Mouse (Mus musculus): ENCODE data around the gene Zeb2. TPM values are rescaled to one million over a fixed set of nuclear protein-coding genes. Genes with fewer than 3 reads are reported as not detected.

Gene Zeb2
- polyA plus RNA-seq, 1 experiment, result 9.8 TPM

- peaks cover 46% of the 10 kb centered on the region for H3K79me3 ChIP-seq (ENCODE audit: low read depth)
- H3ac ChIP-seq (ENCODE audit: control insufficient read depth, insufficient read length, low read depth), result no peak overlapping the region
- H3K27me3 ChIP-seq (ENCODE audit: control insufficient read depth, insufficient read depth, insufficient read length), result no peaks in the 10 kb centered on the region
- peaks cover 98% of the 10 kb centered on the region for H3K79me2 ChIP-seq (ENCODE audit: control insufficient read depth, insufficient read depth)
- peaks cover 34% of the 10 kb centered on the region for H3K36me3 ChIP-seq (ENCODE audit: control insufficient read depth, insufficient read depth)
- TF ChIP-seq CEBPB (IDR thresholded peaks at IDR 0.05; ENCODE audit: low read depth), result no peak
- no peak overlapping the region for H3K4me3 ChIP-seq (ENCODE audit: insufficient read depth, poor library complexity, severe bottlenecking)
These were observed 28.6 kb downstream of the Zeb2 start for GRCm38 (mm10) chr2:45088435-45089250.

- Histone ChIP-seq H3K4me3 (ENCODE audit: insufficient read depth, poor library complexity, severe bottlenecking) (no peak overlapping the region), H3K36me3 (ENCODE audit: control insufficient read depth, insufficient read depth) (peaks cover 35% of the 10 kb centered on the region), H3K27me3 (ENCODE audit: control insufficient read depth, insufficient read depth, insufficient read length) (no peaks in the 10 kb centered on the region), H3K79me3 (ENCODE audit: low read depth) (peaks cover 47% of the 10 kb centered on the region), H3ac (ENCODE audit: control insufficient read depth, insufficient read length, low read depth) (no peak overlapping the region), H3K79me2 (ENCODE audit: control insufficient read depth, insufficient read depth) (peaks cover 98% of the 10 kb centered on the region)
- TF ChIP-seq MYOG (IDR thresholded peaks at IDR 0.05; ENCODE audit: control insufficient read depth, extremely low read depth, insufficient read length) (no peak), MAX (IDR thresholded peaks at IDR 0.05) (no peak)
These were observed 30.0 kb downstream of the Zeb2 start for GRCm38 (mm10) chr2:45087208-45087607.

GRCm38 (mm10) chr2:45085653-45086052 is 31.5 kb downstream of the Zeb2 start:
- Histone ChIP-seq H3ac (ENCODE audit: control insufficient read depth, insufficient read length, low read depth) (no peak overlapping the region), H3K36me3 (ENCODE audit: control insufficient read depth, insufficient read depth) (peaks cover 27% of the 10 kb centered on the region), H3K27me3 (ENCODE audit: control insufficient read depth, insufficient read depth, insufficient read length) (no peaks in the 10 kb centered on the region), H3K79me3 (ENCODE audit: low read depth) (peaks cover 56% of the 10 kb centered on the region), H3K79me2 (ENCODE audit: control insufficient read depth, insufficient read depth) (peaks cover 99% of the 10 kb centered on the region), H3K4me3 (ENCODE audit: insufficient read depth, poor library complexity, severe bottlenecking) (no peak overlapping the region)
- TF ChIP-seq CEBPB (IDR thresholded peaks at IDR 0.05; ENCODE audit: low read depth), result no peak
- TF ChIP-seq MAX (IDR thresholded peaks at IDR 0.05), result no peak
- no peak for TF ChIP-seq MYOD1 (IDR thresholded peaks at IDR 0.05; ENCODE audit: control insufficient read depth, insufficient read length, low read depth)
- TF ChIP-seq MYOG (IDR thresholded peaks at IDR 0.05; ENCODE audit: control insufficient read depth, extremely low read depth, insufficient read length), result no peak
- no peak for TF ChIP-seq FOSL1 (IDR thresholded peaks at IDR 0.05; ENCODE audit: insufficient read depth, low read length, poor library complexity, severe bottlenecking)
- TF ChIP-seq USF1 (IDR thresholded peaks at IDR 0.05; ENCODE audit: low read depth), result no peak
- no peak for TF ChIP-seq CTCF (IDR thresholded peaks at IDR 0.05; ENCODE audit: control insufficient read depth, insufficient read depth, insufficient read length)

- H3ac ChIP-seq (ENCODE audit: control insufficient read depth, insufficient read length, low read depth), result no peak overlapping the region
- peaks cover 99% of the 10 kb centered on the region for H3K79me2 ChIP-seq (ENCODE audit: control insufficient read depth, insufficient read depth)
- H3K4me3 ChIP-seq (ENCODE audit: insufficient read depth, poor library complexity, severe bottlenecking), result no peak overlapping the region
- peaks cover 42% of the 10 kb centered on the region for H3K79me3 ChIP-seq (ENCODE audit: low read depth)
- peaks cover 16% of the 10 kb centered on the region for H3K36me3 ChIP-seq (ENCODE audit: control insufficient read depth, insufficient read depth)
- TF ChIP-seq MAX (IDR thresholded peaks at IDR 0.05), result no peak
- no peaks in the 10 kb centered on the region for H3K27me3 ChIP-seq (ENCODE audit: control insufficient read depth, insufficient read depth, insufficient read length)
These were observed 34.2 kb downstream of the Zeb2 start for GRCm38 (mm10) chr2:45083042-45083441.

- Histone ChIP-seq H3K36me3 (ENCODE audit: control insufficient read depth, insufficient read depth) (peaks cover 24% of the 10 kb centered on the region), H3K27me3 (ENCODE audit: control insufficient read depth, insufficient read depth, insufficient read length) (no peaks in the 10 kb centered on the region), H3ac (ENCODE audit: control insufficient read depth, insufficient read length, low read depth) (no peak overlapping the region), H3K79me3 (ENCODE audit: low read depth) (peaks cover 39% of the 10 kb centered on the region), H3K4me3 (ENCODE audit: insufficient read depth, poor library complexity, severe bottlenecking) (no peak overlapping the region), H3K79me2 (ENCODE audit: control insufficient read depth, insufficient read depth) (peaks cover 99% of the 10 kb centered on the region)
- no peak for TF ChIP-seq CEBPB (IDR thresholded peaks at IDR 0.05; ENCODE audit: low read depth)
- no peak for TF ChIP-seq FOSL1 (IDR thresholded peaks at IDR 0.05; ENCODE audit: insufficient read depth, low read length, poor library complexity, severe bottlenecking)
- TF ChIP-seq CTCF (IDR thresholded peaks at IDR 0.05; ENCODE audit: control insufficient read depth, insufficient read depth, insufficient read length), result no peak
These were observed 35.6 kb downstream of the Zeb2 start for GRCm38 (mm10) chr2:45081559-45081958.

- H3K79me3 ChIP-seq (ENCODE audit: low read depth), result peaks cover 38% of the 10 kb centered on the region
- H3ac ChIP-seq (ENCODE audit: control insufficient read depth, insufficient read length, low read depth), result no peak overlapping the region
- peaks cover 96% of the 10 kb centered on the region for H3K79me2 ChIP-seq (ENCODE audit: control insufficient read depth, insufficient read depth)
- H3K27me3 ChIP-seq (ENCODE audit: control insufficient read depth, insufficient read depth, insufficient read length), result no peaks in the 10 kb centered on the region
- no peak for TF ChIP-seq MAX (IDR thresholded peaks at IDR 0.05)
- TF ChIP-seq CTCF (IDR thresholded peaks at IDR 0.05; ENCODE audit: control insufficient read depth, insufficient read depth, insufficient read length), result no peak
- TF ChIP-seq FOSL1 (IDR thresholded peaks at IDR 0.05; ENCODE audit: insufficient read depth, low read length, poor library complexity, severe bottlenecking), result no peak
- no peak for TF ChIP-seq MYOG (IDR thresholded peaks at IDR 0.05; ENCODE audit: control insufficient read depth, extremely low read depth, insufficient read length)
- H3K4me3 ChIP-seq (ENCODE audit: insufficient read depth, poor library complexity, severe bottlenecking), result no peak overlapping the region
- H3K36me3 ChIP-seq (ENCODE audit: control insufficient read depth, insufficient read depth), result peaks cover 21% of the 10 kb centered on the region
These were observed 39.2 kb downstream of the Zeb2 start for GRCm38 (mm10) chr2:45077938-45078487.

Measured in C2C12 (cell line).